Mouse (Mus musculus) neural tube, embryonic 14.5 days (tissue): ENCODE measurements around the gene Hp. TPM values are rescaled to one million over a fixed set of nuclear protein-coding genes. Genes with fewer than 3 reads are reported as not detected.

Source experiments
- ATAC-seq: fragments of 200-750 bp; cut with Nextera tagmentation; 2 replicates; pipeline ENCODE4 v1.8.0; 2017; ENCODE audit warnings: low read depth, mild to moderate bottlenecking, moderate TSS enrichment, moderate library complexity
- H3K27ac ChIP-seq: fragments of 300-500 bp; sonication (generic); 2 replicates; pipeline ENCODE4 v1.5.1; 2014; ENCODE audit warnings: low read depth, mild to moderate bottlenecking, control low read depth, low read length, moderate library complexity, mixed read lengths
- H3K27me3 ChIP-seq: fragments of 300-500 bp; sonication (generic); 2 replicates; pipeline ENCODE4 v1.6.1; 2014; ENCODE audit warnings: low read length; ENCODE audit not compliant: control insufficient read depth, insufficient read depth
- H3K36me3 ChIP-seq: fragments of 300-500 bp; sonication (generic); 2 replicates; pipeline ENCODE4 v1.6.1; 2014; ENCODE audit warnings: low read length, mixed read lengths; ENCODE audit not compliant: control insufficient read depth, insufficient read depth
- H3K4me1 ChIP-seq: fragments of 300-500 bp; sonication (generic); 2 replicates; pipeline ENCODE4 v1.6.1; 2014; ENCODE audit warnings: low read length; ENCODE audit not compliant: control insufficient read depth, insufficient read depth
- H3K4me2 ChIP-seq: fragments of 300-500 bp; sonication (generic); 2 replicates; pipeline ENCODE4 v1.6.1; 2014; ENCODE audit warnings: mild to moderate bottlenecking, low read depth, low read length, control low read depth
- H3K4me3 ChIP-seq: fragments of 300-500 bp; sonication (generic); 2 replicates; pipeline ENCODE4 v1.5.1; 2014; ENCODE audit warnings: low read depth, low read length, control low read depth, mixed read lengths
- H3K9ac ChIP-seq: fragments of 300-500 bp; sonication (generic); replicated peaks from 2 replicates; pipeline ENCODE4 v1.6.1; 2014; ENCODE audit warnings: low read depth, mild to moderate bottlenecking, control low read depth, low read length, mixed read lengths
- H3K9me3 ChIP-seq: fragments of 300-500 bp; sonication (generic); 2 replicates; pipeline ENCODE4 v1.6.1; 2016; ENCODE audit warnings: low read length; ENCODE audit not compliant: control insufficient read depth
- WGBS: fragments of 180-500 bp; shearing (Covaris S2); extraction: QIAGEN DNeasy Blood & Tissue Kit; methylation state at CpG from one replicate; pipeline ENCODE4 v1.1.7; 2014; 5-methylcytosine and 5-hydroxymethylcytosine counted together
- polyA plus RNA-seq: library from polyadenylated mRNA; unstranded; fragments of >200 nt; fragmentation: Nextera tagmentation; extraction: Ambion mirVana; gene quantifications from 2 replicates; pipeline ENCODE4 v1.2.1, GENCODE M21; 2014

Hp gene
- polyA plus RNA-seq, 1 experiment from 2014 or later: not detected

GRCm38 (mm10) chr8:109536703-109537102 lies 42.3 kb downstream of the Hp start:
- H3K36me3 ChIP-seq: no peaks in the 10 kb centered on the region
- 13% methylated on average over 5 of the region's 5 CpGs for WGBS
- H3K27me3 ChIP-seq: no peaks in the 10 kb centered on the region
- H3K4me1 ChIP-seq: no peaks in the 10 kb centered on the region
- peak; percentile 88 for ATAC-seq
- H3K9ac ChIP-seq: no peak overlapping the region
- no peak overlapping the region; the same call in 1 of the 2 replicates for H3K27ac ChIP-seq
- H3K4me2 ChIP-seq: no peak overlapping the region
- H3K9me3 ChIP-seq: no peaks in the 10 kb centered on the region
- H3K4me3 ChIP-seq: no peak overlapping the region

GRCm38 (mm10) chr8:109535140-109535990 lies 43.6 kb downstream of the Hp start:
- Histone ChIP-seq H3K27me3 (no peaks in the 10 kb centered on the region), H3K4me3 (no peak overlapping the region), H3K27ac (no peak overlapping the region), H3K36me3 (no peaks in the 10 kb centered on the region), H3K9me3 (no peaks in the 10 kb centered on the region), H3K4me2 (no peak overlapping the region), H3K4me1 (no peaks in the 10 kb centered on the region), H3K9ac (no peak overlapping the region)
- 90% methylated on average over 19 of the region's 19 CpGs for WGBS
- ATAC-seq: no peak

Other genes starting within 250 kb of the Hp start
- 2.2 and 2.8 TPM in 2 replicates for gene Pmfbp1, start 85.1 kb downstream of the Hp start, polyA plus RNA-seq
- 12.1 and 16.3 TPM in 2 replicates for gene Dhx38, start 13.3 kb downstream of the Hp start, polyA plus RNA-seq
- 31.9 TPM in 2 replicates for gene Txnl4b, start 13.3 kb downstream of the Hp start, polyA plus RNA-seq
- gene Dhodh, start 29.5 kb upstream of the Hp start, polyA plus RNA-seq: 32.8 and 33.2 TPM in 2 replicates
- 0.09 TPM in 1 of 2 replicates, not detected in the other for gene Pkd1l3, start 35.3 kb upstream of the Hp start, polyA plus RNA-seq
- 179 and 191 TPM in 2 replicates for gene Ist1, start 114.1 kb upstream of the Hp start, polyA plus RNA-seq
- 73.9 and 82.2 TPM in 2 replicates for gene Zfp821, start 126.4 kb upstream of the Hp start, polyA plus RNA-seq
- 3.7 and 4.0 TPM in 2 replicates for gene Atxn1l, start 158.6 kb upstream of the Hp start, polyA plus RNA-seq
- 39.2 and 48.7 TPM in 2 replicates for gene Ap1g1, start 199.4 kb upstream of the Hp start, polyA plus RNA-seq